Mouse (Mus musculus): ENCODE data around the gene Rps12-ps3.

Rps12-ps3 gene

GRCm38 (mm10) chr19:59321990-59322389 lies at the start of gene Rps12-ps3:
Gene Rps12-ps3 (plus strand): TSS chr19:59322290.
- no peak for DNase-seq (ENCODE audit: low read depth, low spot score)

DNA sequence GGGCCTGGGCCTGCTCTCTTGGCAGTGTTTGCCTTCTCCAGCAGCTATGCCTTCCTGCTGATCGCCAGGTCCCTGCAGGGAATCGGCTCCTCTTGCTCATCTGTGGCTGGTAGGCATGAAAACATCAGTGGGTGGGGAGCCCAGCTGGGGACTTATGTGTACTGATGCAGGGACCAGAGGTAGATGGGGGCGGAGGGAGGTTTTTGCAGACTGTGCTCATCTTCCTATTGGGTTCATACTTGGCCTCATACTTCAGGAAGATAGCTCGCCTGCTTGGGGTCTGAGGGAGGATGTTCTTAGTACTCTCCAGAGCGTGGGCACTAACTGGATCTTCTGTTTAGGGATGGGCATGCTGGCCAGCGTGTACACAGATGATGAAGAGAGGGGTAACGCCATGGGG lies 48.9 kb upstream of the Rps12-ps3 start:
- no peak for DNase-seq (ENCODE audit: low read depth, low spot score)

- no peak for DNase-seq (ENCODE audit: low read depth, low spot score)
These were observed 45.7 kb upstream of the Rps12-ps3 start for GRCm38 (mm10) chr19:59276354-59276753.

DNA sequence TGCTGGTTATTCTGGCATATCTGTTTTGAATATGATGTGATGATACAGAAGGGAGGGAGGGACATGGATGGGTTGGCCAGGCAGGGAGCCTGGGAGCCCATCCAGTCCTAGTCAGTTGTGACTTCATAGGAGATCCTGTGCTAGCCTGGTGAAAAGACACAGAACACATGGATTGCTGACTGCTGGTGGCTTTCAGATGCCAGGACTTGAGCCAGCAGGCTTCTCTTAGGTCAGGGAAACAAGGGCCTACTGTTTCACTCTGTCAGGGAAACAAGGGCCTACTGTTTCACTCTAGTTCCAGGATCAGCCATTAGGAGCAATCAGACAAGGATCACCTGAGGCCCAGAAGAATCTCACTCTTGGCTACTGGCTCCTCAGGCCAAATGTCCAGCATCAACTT lies 41.2 kb upstream of the Rps12-ps3 start:
- DNase-seq (ENCODE audit: low read depth, low spot score): no peak

DNA sequence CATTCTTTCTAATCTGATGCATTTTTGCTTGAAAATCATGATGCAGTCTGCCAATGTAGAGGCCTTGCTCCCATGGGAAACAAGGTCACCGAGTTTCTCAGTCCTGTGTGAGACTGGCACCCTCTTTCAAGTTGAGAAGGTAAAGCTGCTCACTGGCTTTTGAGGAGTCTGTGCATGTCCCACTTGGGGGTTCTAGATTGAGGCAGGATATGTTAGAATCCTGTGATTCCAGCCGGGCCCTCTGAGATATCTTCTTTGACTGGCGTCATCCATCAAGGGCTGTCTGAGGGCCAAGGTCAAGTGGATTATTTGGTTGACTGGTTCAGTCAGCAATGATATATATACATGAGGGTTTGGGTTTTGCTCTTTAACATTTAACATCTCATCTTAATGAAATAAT lies 40.1 kb upstream of the Rps12-ps3 start:
- DNase-seq (ENCODE audit: low read depth, low spot score): no peak

DNA sequence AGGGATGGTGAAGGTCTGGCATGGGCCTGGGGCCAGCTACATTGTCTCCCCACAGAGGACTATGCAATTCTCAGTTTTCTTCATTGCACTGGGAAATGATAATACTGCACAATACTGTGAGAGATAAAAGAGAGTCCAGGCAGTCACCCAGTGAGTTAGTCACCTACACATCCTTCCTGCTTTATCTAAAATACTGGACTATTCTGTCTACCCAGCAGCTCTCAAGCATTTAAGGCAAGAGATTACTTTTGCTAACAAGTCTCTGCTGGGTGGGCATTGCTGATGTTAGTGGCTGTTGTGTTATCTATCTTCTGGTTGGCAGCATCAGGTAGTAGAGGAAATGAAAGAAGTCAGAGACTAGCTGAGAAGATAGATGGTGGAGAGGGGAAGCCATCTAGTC lies 33.0 kb upstream of the Rps12-ps3 start:
- DNase-seq (ENCODE audit: low read depth, low spot score): no peak

GRCm38 (mm10) chr19:59289811-59290210 lies 32.3 kb upstream of the Rps12-ps3 start:
- no peak for DNase-seq (ENCODE audit: low read depth, low spot score)

- DNase-seq (ENCODE audit: low read depth, low spot score): no peak
These were observed 29.8 kb upstream of the Rps12-ps3 start for GRCm38 (mm10) chr19:59292183-59292839.

DNA sequence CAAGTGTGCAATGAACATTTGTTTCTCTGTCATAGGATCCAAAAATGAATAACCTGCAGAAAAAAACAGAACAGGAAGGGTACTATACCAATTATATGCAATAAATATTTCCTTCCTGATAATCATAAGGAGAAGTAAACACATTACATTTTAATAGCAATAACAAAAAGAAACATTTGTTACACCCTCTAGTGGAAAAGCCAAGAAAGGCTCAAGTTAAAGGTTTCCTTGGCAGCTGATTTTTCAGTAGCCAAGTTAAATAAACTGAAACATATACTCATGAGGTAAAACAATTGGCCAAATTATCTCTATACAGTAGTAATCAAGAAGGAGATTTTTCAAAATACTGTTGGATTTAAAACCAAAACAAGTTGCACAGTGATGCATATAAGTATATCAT lies 6.8 kb upstream of the Rps12-ps3 start:
- no peak for DNase-seq (ENCODE audit: low read depth, low spot score)

GRCm38 (mm10) chr19:59316571-59316970 lies 5.5 kb upstream of the Rps12-ps3 start:
- DNase-seq (ENCODE audit: low read depth, low spot score): peak; percentile 22

- no peak for DNase-seq (ENCODE audit: low read depth, low spot score)
These were observed 8.7 kb downstream of the Rps12-ps3 start for GRCm38 (mm10) chr19:59330816-59331225.

DNA sequence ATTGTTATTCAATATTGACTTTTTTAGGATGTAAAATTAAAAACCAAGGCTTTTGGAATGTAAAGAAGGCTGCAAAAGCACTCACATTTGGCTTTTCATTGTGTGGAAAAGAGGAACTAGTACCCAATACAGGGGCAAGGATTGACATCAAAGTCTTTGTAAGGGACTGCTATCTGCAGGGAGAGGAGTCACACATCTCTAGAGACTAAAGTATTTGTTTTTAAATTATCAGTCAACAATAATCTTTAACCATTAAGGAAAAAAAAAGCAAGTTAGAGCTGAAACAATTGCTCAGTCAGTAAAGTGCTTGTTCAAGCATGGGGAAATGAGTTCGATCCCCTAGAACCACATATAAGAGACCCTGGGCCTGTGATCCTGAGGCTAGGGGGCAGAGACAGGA lies 14.6 kb downstream of the Rps12-ps3 start:
- DNase-seq (ENCODE audit: low read depth, low spot score): no peak

DNA sequence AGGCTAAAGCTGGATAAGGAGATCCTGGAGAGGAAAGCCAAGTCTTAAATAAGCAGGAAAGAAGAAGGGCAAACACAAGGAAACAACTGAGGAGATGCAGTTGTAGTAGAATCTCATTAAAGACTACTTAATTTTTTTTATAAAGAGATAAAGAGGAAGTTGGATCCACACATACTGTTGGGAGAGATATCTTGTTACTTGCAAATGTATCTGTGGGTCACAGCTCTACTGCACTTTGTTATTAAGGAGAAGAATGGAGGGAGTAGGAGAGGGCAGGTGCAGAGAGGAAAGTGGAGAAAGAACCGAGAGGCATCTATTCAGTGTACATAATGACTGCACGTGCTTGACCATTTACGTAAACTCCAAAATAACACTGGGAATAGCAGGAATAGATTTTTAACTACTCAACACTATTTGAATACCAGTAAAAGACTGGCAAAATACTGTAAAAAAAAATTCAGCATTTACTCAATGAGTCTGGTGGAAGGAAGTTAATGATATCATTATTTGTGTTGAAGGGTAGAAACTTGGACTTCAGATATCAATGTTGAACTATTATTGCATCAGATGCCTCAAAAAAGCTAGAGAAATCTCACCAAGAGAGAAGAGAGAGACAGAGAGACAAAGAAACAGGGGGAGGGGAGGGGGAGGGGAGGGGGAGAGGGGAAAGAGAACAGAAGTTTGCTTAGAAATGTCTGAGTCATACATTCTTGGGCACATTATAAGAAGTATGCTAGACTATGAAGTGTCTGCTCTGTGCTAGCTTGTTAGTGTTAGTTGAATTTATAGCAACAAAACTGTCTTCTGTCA lies 16.0 kb downstream of the Rps12-ps3 start:
- DNase-seq (ENCODE audit: low read depth, low spot score): no peak

GRCm38 (mm10) chr19:59339908-59340307 lies 17.8 kb downstream of the Rps12-ps3 start:
- no peak for DNase-seq (ENCODE audit: low read depth, low spot score)

- DNase-seq (ENCODE audit: low read depth, low spot score): no peak
These were observed 20.9 kb downstream of the Rps12-ps3 start for GRCm38 (mm10) chr19:59342964-59343363.

DNA sequence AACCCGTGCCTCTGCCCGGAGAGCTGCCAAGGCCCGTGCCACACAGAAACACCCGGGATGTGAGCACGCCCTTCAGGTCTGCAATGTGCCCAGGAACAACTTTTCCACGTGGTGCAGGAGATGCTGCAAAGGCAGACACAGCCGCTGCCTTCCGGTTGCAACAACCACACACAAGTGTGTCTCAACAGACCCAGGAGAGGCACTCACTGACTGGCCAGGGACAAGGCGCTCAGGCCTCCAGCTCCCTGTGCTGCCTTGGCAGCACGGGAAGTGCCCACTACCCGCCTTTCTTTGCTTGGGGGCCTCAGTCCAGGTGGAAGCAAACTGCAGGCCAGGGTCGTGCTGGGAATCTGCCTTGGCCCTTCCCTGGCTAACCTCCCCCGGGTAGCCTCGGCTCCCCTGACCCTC lies 22.2 kb downstream of the Rps12-ps3 start:
- no peak for DNase-seq (ENCODE audit: low read depth, low spot score)

GRCm38 (mm10) chr19:59345081-59345657 lies 23.1 kb downstream of the Rps12-ps3 start:
- DNase-seq (ENCODE audit: low read depth, low spot score): peak; percentile 4

DNA sequence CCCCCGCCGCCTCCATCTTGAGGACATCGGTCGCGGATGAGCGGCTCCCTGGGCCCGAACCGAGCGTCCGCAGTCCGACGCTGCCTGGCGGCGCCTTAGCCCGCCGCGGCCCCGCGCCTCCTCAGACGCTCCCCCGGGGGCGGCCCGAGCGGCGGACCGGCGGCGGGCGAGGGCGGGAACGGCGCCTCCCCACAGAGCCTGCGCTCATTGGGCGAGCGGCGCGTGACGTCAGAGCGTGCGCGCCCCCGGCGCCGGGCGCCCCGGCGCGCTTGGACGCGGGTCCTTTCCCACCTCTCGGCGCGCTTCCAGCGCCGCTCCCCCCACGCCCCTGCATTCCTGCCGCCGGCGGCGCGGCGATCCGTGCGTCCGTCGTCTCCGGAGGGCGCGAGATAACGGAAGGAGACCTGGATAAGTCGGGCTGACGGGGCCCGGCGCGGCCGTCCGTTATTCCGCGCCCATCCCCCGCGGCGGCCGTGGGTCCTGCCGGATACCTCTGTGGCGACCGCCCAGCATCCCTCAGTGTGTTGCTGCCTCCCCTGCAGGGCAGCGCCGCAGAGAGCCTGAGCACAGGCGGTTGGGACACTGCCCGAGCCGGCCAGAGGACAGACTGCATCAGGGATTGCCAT lies 23.7 kb downstream of the Rps12-ps3 start, which contains the start of gene Pdzd8:
TSS of gene Pdzd8 (minus strand) at position 123 of the 626 bp plus-strand sequence.
- peak; percentile 72 for DNase-seq (ENCODE audit: low read depth, low spot score)

DNA sequence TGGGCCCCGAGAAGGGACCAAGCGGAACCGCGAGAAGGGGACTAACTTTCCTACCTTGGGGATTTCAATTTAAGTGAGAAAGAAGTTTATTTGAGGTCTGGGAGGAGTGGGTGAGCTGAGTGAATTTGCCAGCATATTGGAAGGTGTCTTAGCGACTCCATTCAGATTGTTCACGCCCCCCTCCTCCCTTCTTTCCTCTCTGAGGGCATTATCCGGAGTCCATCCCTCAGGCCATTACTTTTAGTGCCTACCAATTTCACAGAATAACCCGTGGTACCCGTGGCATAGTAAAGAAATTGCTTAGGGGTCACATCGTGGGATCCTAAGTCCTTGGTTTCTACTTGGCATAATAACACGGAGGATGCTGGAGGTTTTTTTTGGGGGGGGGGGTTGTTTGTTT lies 24.2 kb downstream of the Rps12-ps3 start:
- DNase-seq (ENCODE audit: low read depth, low spot score): no peak

GRCm38 (mm10) chr19:59349329-59349960 lies 27.4 kb downstream of the Rps12-ps3 start:
- no peak for DNase-seq (ENCODE audit: low read depth, low spot score)

- no peak for DNase-seq (ENCODE audit: low read depth, low spot score)
These were observed 28.3 kb downstream of the Rps12-ps3 start for GRCm38 (mm10) chr19:59350273-59350903.
